Mouse (Mus musculus): ENCODE measurements around the gene Cpne4.

DNA sequence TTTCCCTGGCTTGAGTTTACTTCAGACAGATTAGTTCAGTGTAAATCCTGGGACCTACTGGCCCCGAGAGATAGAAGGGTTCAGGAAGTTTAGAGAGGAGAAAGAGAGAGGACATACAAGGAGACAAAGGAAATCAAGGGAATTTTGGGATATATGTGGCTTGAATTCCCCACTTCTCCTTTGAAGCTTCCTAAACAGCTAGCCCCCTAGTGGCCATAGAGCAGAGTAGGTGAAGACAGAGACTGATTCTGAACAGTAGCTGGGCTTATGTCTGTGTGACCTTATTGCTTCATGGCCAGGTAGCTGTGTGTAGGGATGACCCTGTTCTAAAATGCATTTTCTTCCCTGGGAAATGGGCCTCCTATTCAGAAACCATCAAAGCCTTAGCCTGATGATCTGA lies 129.6 kb downstream of the Cpne4 start:
- no peak; the same call in 1 of the 2 replicates for TF ChIP-seq CTCF (IDR thresholded peaks at IDR 0.05; ENCODE audit: control insufficient read depth, insufficient read depth, insufficient replicate concordance, low read depth, low read length)
- no peak for TF ChIP-seq POLR2A (IDR thresholded peaks at IDR 0.05; ENCODE audit: control insufficient read depth, low read depth, low read length)

Measured in testis, adult 2 months (tissue).